Mouse (Mus musculus) stomach, embryonic 14.5 days (tissue): ENCODE data around the gene Prr23a1. TPM values are rescaled to one million over a fixed set of nuclear protein-coding genes. Genes with fewer than 3 reads are reported as not detected.

Experiments used
- ATAC-seq: fragments of 200-750 bp; cut with Nextera tagmentation; 2 replicates; pipeline ENCODE4 v1.8.0; 2017; ENCODE audit warnings: low read depth, moderate TSS enrichment; ENCODE audit not compliant: insufficient number of reproducible peaks, insufficient read depth, low FRiP score
- H3K27ac ChIP-seq: fragments of 300-500 bp; sonication (generic); 2 replicates; pipeline ENCODE4 v1.5.1; 2014; ENCODE audit warnings: mild to moderate bottlenecking, low read length, moderate library complexity, mixed read lengths
- H3K27me3 ChIP-seq: fragments of 300-500 bp; sonication (generic); 2 replicates; pipeline ENCODE4 v1.6.1; 2014; ENCODE audit warnings: low read length, control low read depth, mixed read lengths; ENCODE audit not compliant: control insufficient read depth, insufficient read depth
- H3K36me3 ChIP-seq: fragments of 300-500 bp; sonication (generic); 2 replicates; pipeline ENCODE4 v1.6.1; 2014; ENCODE audit warnings: mild to moderate bottlenecking, control low read depth, low read length, moderate library complexity, mixed read lengths; ENCODE audit not compliant: control insufficient read depth, insufficient read depth
- H3K4me1 ChIP-seq: fragments of 300-500 bp; sonication (generic); 2 replicates; pipeline ENCODE4 v1.6.1; 2014; ENCODE audit warnings: low read length, control low read depth, mixed read lengths; ENCODE audit not compliant: control insufficient read depth, insufficient read depth
- H3K4me2 ChIP-seq: fragments of 300-500 bp; sonication (generic); replicated peaks from 2 replicates; pipeline ENCODE4 v1.6.1; 2014; ENCODE audit warnings: low read depth, low read length, control low read depth
- H3K4me3 ChIP-seq: fragments of 300-500 bp; sonication (generic); 2 replicates; pipeline ENCODE4 v1.5.1; 2014; ENCODE audit warnings: low read depth, low read length, control low read depth
- H3K9ac ChIP-seq: fragments of 300-500 bp; sonication (generic); replicated peaks from 2 replicates; pipeline ENCODE4 v1.6.1; 2014; ENCODE audit warnings: low read depth, mild to moderate bottlenecking, control low read depth, low read length, moderate library complexity, mixed read lengths
- H3K9me3 ChIP-seq: fragments of 300-500 bp; sonication (generic); 2 replicates; pipeline ENCODE4 v1.6.1; 2016; ENCODE audit warnings: low read depth, low read length, control low read depth; ENCODE audit not compliant: control insufficient read depth
- WGBS: fragments of 180-500 bp; shearing (Covaris S2); extraction: QIAGEN DNeasy Blood & Tissue Kit; methylation state at CpG from one replicate; pipeline ENCODE4 v1.1.7; 2014; 5-methylcytosine and 5-hydroxymethylcytosine counted together
- polyA plus RNA-seq: library from polyadenylated mRNA; unstranded; fragments of >200 nt; fragmentation: Nextera tagmentation; extraction: Ambion mirVana; gene quantifications from 2 replicates; pipeline ENCODE4 v1.2.1, GENCODE M21; 2014

Gene Prr23a1
- polyA plus RNA-seq, 1 experiment from 2014 or later, result not detected

- H3K36me3 ChIP-seq, result no peaks in the 10 kb centered on the region
- 83% methylated on average over 5 of the region's 5 CpGs for WGBS
- no peak overlapping the region for H3K4me2 ChIP-seq
- no peak for ATAC-seq
- H3K9me3 ChIP-seq, result no peaks in the 10 kb centered on the region
- no peaks in the 10 kb centered on the region for H3K4me1 ChIP-seq
- H3K27me3 ChIP-seq, result no peaks in the 10 kb centered on the region
- no peak overlapping the region for H3K27ac ChIP-seq
- no peak overlapping the region for H3K9ac ChIP-seq
- H3K4me3 ChIP-seq, result no peak overlapping the region
These were observed 23.3 kb upstream of the Prr23a1 start for GRCm38 (mm10) chr9:98818971-98819370.

- H3K4me3 ChIP-seq, result no peak overlapping the region
- WGBS, result 89% methylated on average over 2 of the region's 2 CpGs
- H3K36me3 ChIP-seq, result no peaks in the 10 kb centered on the region
- H3K4me2 ChIP-seq, result no peak overlapping the region
- H3K27me3 ChIP-seq, result no peaks in the 10 kb centered on the region
- no peak for ATAC-seq
- no peaks in the 10 kb centered on the region for H3K4me1 ChIP-seq
- H3K9me3 ChIP-seq, result no peaks in the 10 kb centered on the region
- no peak overlapping the region for H3K27ac ChIP-seq
- H3K9ac ChIP-seq, result no peak overlapping the region
These were observed 22.8 kb upstream of the Prr23a1 start for GRCm38 (mm10) chr9:98819481-98819880.

GRCm38 (mm10) chr9:98820461-98820860 lies 21.8 kb upstream of the Prr23a1 start:
- H3K4me2 ChIP-seq, result no peak overlapping the region
- WGBS, result 83% methylated on average over 4 of the region's 4 CpGs
- H3K36me3 ChIP-seq, result no peaks in the 10 kb centered on the region
- H3K27me3 ChIP-seq, result no peaks in the 10 kb centered on the region
- H3K27ac ChIP-seq, result no peak overlapping the region
- no peak overlapping the region for H3K9ac ChIP-seq
- H3K4me3 ChIP-seq, result no peak overlapping the region
- no peaks in the 10 kb centered on the region for H3K9me3 ChIP-seq
- H3K4me1 ChIP-seq, result no peaks in the 10 kb centered on the region
- no peak for ATAC-seq

- Histone ChIP-seq H3K4me2 (no peak overlapping the region), H3K27ac (no peak overlapping the region), H3K4me3 (no peak overlapping the region), H3K36me3 (no peaks in the 10 kb centered on the region), H3K4me1 (no peaks in the 10 kb centered on the region), H3K9me3 (no peaks in the 10 kb centered on the region), H3K9ac (no peak overlapping the region), H3K27me3 (no peaks in the 10 kb centered on the region)
- ATAC-seq, result no peak
These were observed 21.2 kb upstream of the Prr23a1 start for GRCm38 (mm10) chr9:98821067-98821466.

- no peaks in the 10 kb centered on the region for H3K36me3 ChIP-seq
- H3K4me2 ChIP-seq, result no peak overlapping the region
- no peak overlapping the region for H3K4me3 ChIP-seq
- no peak overlapping the region for H3K27ac ChIP-seq
- H3K4me1 ChIP-seq, result no peaks in the 10 kb centered on the region
- no peak for ATAC-seq
- no peaks in the 10 kb centered on the region for H3K27me3 ChIP-seq
- 81% methylated on average over 7 of the region's 7 CpGs for WGBS
- H3K9ac ChIP-seq, result no peak overlapping the region
- no peaks in the 10 kb centered on the region for H3K9me3 ChIP-seq
These were observed 18.5 kb upstream of the Prr23a1 start for GRCm38 (mm10) chr9:98823805-98824204.

GRCm38 (mm10) chr9:98829508-98829907 lies 12.8 kb upstream of the Prr23a1 start:
- H3K9me3 ChIP-seq, result no peaks in the 10 kb centered on the region
- WGBS, result 48% methylated on average over 5 of the region's 5 CpGs
- no peaks in the 10 kb centered on the region for H3K27me3 ChIP-seq
- no peak overlapping the region for H3K27ac ChIP-seq
- no peak overlapping the region for H3K4me2 ChIP-seq
- H3K4me3 ChIP-seq, result no peak overlapping the region
- ATAC-seq, result no peak
- no peaks in the 10 kb centered on the region for H3K36me3 ChIP-seq
- H3K9ac ChIP-seq, result no peak overlapping the region
- H3K4me1 ChIP-seq, result no peaks in the 10 kb centered on the region

GRCm38 (mm10) chr9:98837537-98838074 lies 4.7 kb upstream of the Prr23a1 start:
- Histone ChIP-seq H3K4me3 (no peak overlapping the region), H3K27ac (no peak overlapping the region), H3K36me3 (no peaks in the 10 kb centered on the region), H3K9ac (no peak overlapping the region), H3K4me2 (no peak overlapping the region), H3K9me3 (peaks cover 7% of the 10 kb centered on the region; the same call in 1 of the 2 replicates), H3K27me3 (no peaks in the 10 kb centered on the region), H3K4me1 (no peaks in the 10 kb centered on the region)
- 61% methylated on average over 7 of the region's 7 CpGs for WGBS
- ATAC-seq, result no peak

GRCm38 (mm10) chr9:98856210-98856609 lies 13.9 kb downstream of the Prr23a1 start, which contains the start of gene Prr23a2:
TSS of gene Prr23a2 (plus strand) at chr9:98856494.
- Histone ChIP-seq H3K36me3 (no peaks in the 10 kb centered on the region), H3K9ac (no peak within 1 kb of the TSS), H3K4me3 (no peak within 1 kb of the TSS), H3K27me3 (no peaks in the 10 kb centered on the region), H3K27ac (no peak within 1 kb of the TSS), H3K9me3 (no peaks in the 10 kb centered on the region), H3K4me2 (no peak within 1 kb of the TSS), H3K4me1 (no peaks in the 10 kb centered on the region)
- 65% methylated on average over 18 of the region's 18 CpGs for WGBS
- ATAC-seq, result no peak

GRCm38 (mm10) chr9:98863463-98863862 lies 21.2 kb downstream of the Prr23a1 start:
- 75% methylated on average over 3 of the region's 3 CpGs for WGBS
- no peak overlapping the region for H3K4me3 ChIP-seq
- H3K36me3 ChIP-seq, result no peaks in the 10 kb centered on the region
- H3K9me3 ChIP-seq, result no peaks in the 10 kb centered on the region
- H3K27ac ChIP-seq, result no peak overlapping the region
- ATAC-seq, result no peak
- H3K4me1 ChIP-seq, result no peaks in the 10 kb centered on the region
- H3K4me2 ChIP-seq, result no peak overlapping the region
- 0 out of 2 replicates have a peak, but pooled peaks cover 4% of the 10 kb centered on the region for H3K27me3 ChIP-seq
- H3K9ac ChIP-seq, result no peak overlapping the region
